Mouse (Mus musculus) cerebellum, adult 2 months (tissue): ENCODE measurements around the gene Nid2. TPM values are rescaled to one million over a fixed set of nuclear protein-coding genes. Genes with fewer than 3 reads are reported as not detected.
A peak's percentile ranks its signal among the peaks of the same experiment; 100 is the strongest.

Source experiments
- DNase-seq, 2 experiments: peaks; one replicate each; pipeline ENCODE4 v3.0.0; 2021
- H3K27ac ChIP-seq: fragments of 200-500 bp; 2 replicates; pipeline ENCODE4 v1.5.1; 2012; ENCODE audit warnings: low read length, control low read depth, inconsistent platforms; ENCODE audit not compliant: insufficient read depth
- H3K27me3 ChIP-seq: fragments of 200-500 bp; 2 replicates; pipeline ENCODE4 v1.6.1; 2012; ENCODE audit warnings: inconsistent platforms, mild to moderate bottlenecking, low read length, moderate library complexity; ENCODE audit not compliant: control insufficient read depth, insufficient read depth
- H3K4me1 ChIP-seq: fragments of 200-500 bp; 2 replicates; pipeline ENCODE4 v1.6.1; 2011; ENCODE audit warnings: low read length; ENCODE audit not compliant: control insufficient read depth, insufficient read depth
- H3K4me3 ChIP-seq: fragments of 200-500 bp; replicated peaks from 2 replicates; pipeline ENCODE3; 2011; ENCODE audit warnings: mild to moderate bottlenecking, low read depth, low read length, control low read depth; ENCODE audit not compliant: insufficient read depth
- CTCF ChIP-seq: fragments of 200-500 bp; IDR thresholded peaks from 2 replicates; pipeline ENCODE4 v1.5.1; 2011; ENCODE audit warnings: low read depth, mild to moderate bottlenecking, control low read depth, low read length, moderate library complexity, borderline replicate concordance; ENCODE audit not compliant: insufficient read depth
- POLR2A ChIP-seq: fragments of 200-500 bp; IDR thresholded peaks from 2 replicates; pipeline ENCODE4 v1.6.1; 2011; ENCODE audit warnings: low read length, control low read depth, borderline replicate concordance; ENCODE audit not compliant: insufficient read depth
- WGBS: fragments of 180-500 bp; shearing (Covaris S2); methylation state at CpG from one replicate; pipeline ENCODE4 v1.1.7; 2018; 5-methylcytosine and 5-hydroxymethylcytosine counted together
- polyA plus RNA-seq: library from polyadenylated mRNA; depleted of rRNA; stranded (reverse); fragments of >200 nt; gene quantifications from 2 replicates; pipeline ENCODE4 v1.2.3, GENCODE M21; 2012; rRNA removed

Gene Nid2
- 1.5 and 2.2 TPM in 2 replicates for polyA plus RNA-seq

DNA sequence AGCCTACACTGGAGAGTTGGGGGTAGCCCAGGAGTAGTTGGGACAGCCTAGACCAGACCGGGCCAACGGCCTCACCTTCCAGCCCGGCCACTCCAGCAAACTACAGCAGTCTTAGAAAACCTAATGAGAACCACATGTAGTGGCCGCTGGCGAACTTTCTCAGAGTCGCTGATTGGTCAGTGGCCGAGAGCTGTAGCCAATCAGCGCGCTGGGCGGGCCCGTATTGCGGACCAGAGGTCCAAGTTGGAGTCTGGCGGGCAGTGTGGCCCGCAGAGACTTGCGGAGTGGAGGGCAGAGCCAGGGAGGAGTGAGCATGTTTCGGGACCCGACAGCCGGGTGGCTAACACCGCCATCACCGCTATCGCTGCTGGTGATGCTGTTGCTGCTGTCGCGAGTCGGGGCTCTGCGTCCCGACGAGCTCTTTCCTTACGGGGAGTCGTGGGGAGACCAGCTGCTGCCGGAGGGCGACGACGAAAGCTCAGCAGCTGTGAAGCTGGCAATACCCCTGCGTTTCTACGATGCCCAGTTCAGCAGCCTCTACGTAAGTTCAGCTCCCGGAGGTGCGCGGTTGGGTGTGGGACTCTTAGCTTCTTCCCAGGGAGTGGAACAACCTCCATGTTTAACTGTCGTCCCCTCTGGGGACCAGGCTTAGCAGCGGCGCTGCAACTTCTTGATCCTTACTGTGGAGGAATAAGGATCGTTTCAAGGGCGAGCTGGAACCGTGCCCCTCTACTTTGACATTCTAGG lies at the start of gene Nid2:
Gene Nid2, plus strand, starts transcription at position 241 of the 747 bp plus-strand sequence.
- no peak within 1 kb of the TSS for H3K27ac ChIP-seq
- no peaks in the 10 kb centered on the region for H3K4me1 ChIP-seq
- under 1% methylated on average over 45 of the region's 45 CpGs for WGBS
- no peak for TF ChIP-seq CTCF
- no peak for TF ChIP-seq POLR2A
- peaks cover 2% of the 10 kb centered on the region; the same call in 1 of the 2 replicates for H3K27me3 ChIP-seq
- peak within 1 kb of the TSS; percentile 23 for H3K4me3 ChIP-seq
- peak; percentile 20 to 25 for DNase-seq

GRCm38 (mm10) chr14:19701546-19701945 lies 49.5 kb upstream of the Nid2 start:
- no peaks in the 10 kb centered on the region for H3K27me3 ChIP-seq
- TF ChIP-seq POLR2A: no peak

DNA sequence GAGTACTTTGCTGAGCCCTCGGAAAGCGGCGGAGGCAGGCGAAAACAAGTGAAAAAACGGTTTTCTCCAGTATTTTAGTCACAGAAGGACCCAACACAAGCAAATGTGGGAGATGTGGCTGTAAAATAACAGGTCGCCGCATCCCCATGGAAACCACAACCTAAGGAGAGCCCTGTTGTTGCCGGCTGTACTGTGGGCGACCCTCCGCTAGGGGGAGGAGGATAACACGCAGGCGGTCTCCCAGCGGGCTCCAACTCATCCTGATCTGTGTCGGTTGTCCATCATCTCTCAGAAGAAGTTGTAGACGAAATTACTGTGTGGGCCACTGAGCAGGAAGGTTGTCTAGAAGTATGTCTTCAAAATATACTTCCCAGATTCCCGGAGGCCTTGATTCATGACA lies 45.4 kb upstream of the Nid2 start:
- TF ChIP-seq CTCF (peak; percentile 52; the same call in 1 of the 2 replicates), POLR2A (no peak)
- 7% methylated on average over 16 of the region's 16 CpGs for WGBS
- Histone ChIP-seq H3K4me3 (no peak overlapping the region), H3K27me3 (no peaks in the 10 kb centered on the region), H3K27ac (no peak overlapping the region), H3K4me1 (no peaks in the 10 kb centered on the region)
- peak; percentile 42 to 46 for DNase-seq

More at GRCm38 (mm10) chr14:19701546-19701945, 49.5 kb upstream of the Nid2 start:
- DNase-seq: no peak
- Histone ChIP-seq H3K4me1 (no peaks in the 10 kb centered on the region), H3K27ac (no peak overlapping the region), H3K4me3 (no peak overlapping the region)

DNA sequence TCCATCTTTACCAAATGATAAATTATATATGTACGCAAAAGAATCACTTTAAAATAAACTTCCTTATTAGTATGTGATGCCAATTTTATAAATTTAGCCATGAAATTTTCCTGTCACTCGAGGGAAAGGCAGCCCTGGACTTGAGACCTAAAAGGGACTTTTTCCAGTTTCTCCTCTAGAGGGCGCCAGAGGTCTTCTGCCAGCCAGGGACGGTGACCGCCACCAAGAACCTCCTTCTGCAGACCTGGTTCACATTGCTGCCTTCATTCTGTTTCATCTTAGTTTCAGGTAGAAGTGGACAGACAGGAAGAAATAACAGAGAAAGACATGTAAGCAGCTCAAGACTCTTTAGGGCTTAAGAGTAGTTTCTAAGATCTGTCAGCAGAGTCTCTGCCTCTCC lies 44.6 kb upstream of the Nid2 start:
- DNase-seq: peak; percentile 43 to 48
- 2% methylated on average over 5 of the region's 5 CpGs for WGBS
- Histone ChIP-seq H3K27ac (no peak overlapping the region), H3K4me3 (no peak overlapping the region), H3K27me3 (no peaks in the 10 kb centered on the region), H3K4me1 (no peaks in the 10 kb centered on the region)
- peak; percentile 86 for TF ChIP-seq CTCF
- no peak for TF ChIP-seq POLR2A

DNA sequence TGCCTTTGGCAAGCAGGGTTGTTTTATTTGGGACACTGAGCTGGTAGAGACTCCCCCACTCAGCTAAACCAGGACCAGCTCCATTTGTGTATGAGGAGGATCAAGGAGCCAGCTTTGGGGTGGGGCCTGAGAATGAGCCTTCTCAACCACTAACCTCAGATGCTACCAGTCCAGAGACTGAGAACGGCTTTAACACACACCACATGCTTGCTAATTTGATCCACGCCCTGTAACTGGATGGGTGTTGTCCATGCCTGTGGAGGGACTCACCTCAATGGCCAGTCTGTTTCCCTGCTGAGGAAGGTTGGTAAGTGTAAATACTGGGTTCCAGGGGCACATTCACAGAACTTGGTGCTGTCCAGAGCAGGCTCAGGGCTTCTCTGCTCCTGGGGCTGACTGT lies 44.1 kb upstream of the Nid2 start:
- no peak for TF ChIP-seq POLR2A
- no peak for TF ChIP-seq CTCF
- H3K4me3 ChIP-seq: no peak overlapping the region
- WGBS: 78% methylated on average over 2 of the region's 2 CpGs
- H3K27ac ChIP-seq: no peak overlapping the region
- no peaks in the 10 kb centered on the region for H3K4me1 ChIP-seq
- DNase-seq: no peak
- H3K27me3 ChIP-seq: no peaks in the 10 kb centered on the region

GRCm38 (mm10) chr14:19707721-19708507 lies 43.2 kb upstream of the Nid2 start:
- no peak for TF ChIP-seq POLR2A
- TF ChIP-seq CTCF: no peak
- H3K27ac ChIP-seq: no peak overlapping the region
- H3K4me1 ChIP-seq: no peaks in the 10 kb centered on the region
- DNase-seq: no peak
- 72% methylated on average over 11 of the region's 11 CpGs for WGBS
- no peak overlapping the region for H3K4me3 ChIP-seq
- H3K27me3 ChIP-seq: no peaks in the 10 kb centered on the region

- 18% methylated on average over 9 of the region's 9 CpGs for WGBS
- Histone ChIP-seq H3K4me3 (no peak overlapping the region), H3K27ac (no peak overlapping the region), H3K27me3 (no peaks in the 10 kb centered on the region), H3K4me1 (no peaks in the 10 kb centered on the region)
- DNase-seq: no peak
- TF ChIP-seq POLR2A (no peak), CTCF (no peak)
Measured at GRCm38 (mm10) chr14:19709161-19709560, 41.9 kb upstream of the Nid2 start.

DNA sequence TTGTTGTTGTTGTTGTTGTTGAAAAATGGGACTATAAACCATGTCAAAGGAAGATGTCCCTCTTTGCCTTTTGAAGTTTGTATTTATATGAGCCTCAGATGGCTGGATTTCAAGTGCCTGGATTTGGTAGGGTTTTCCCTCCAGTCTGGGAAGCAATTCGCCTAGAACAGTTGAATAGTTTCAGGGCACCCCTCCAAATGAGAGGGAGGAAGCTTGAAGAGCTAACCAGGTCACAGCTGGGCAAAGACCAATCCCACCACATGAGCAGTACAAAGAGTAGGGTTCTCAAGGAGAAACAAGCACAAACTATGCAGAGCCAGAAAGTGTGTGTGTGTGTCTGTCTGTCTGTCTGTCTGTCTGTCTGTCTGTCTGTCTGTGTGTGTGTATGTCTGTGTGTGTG lies 39.3 kb upstream of the Nid2 start:
- DNase-seq: peak in 1 of 2 experiments; percentile 9
- Histone ChIP-seq H3K4me3 (no peak overlapping the region), H3K27me3 (no peaks in the 10 kb centered on the region), H3K4me1 (no peaks in the 10 kb centered on the region), H3K27ac (no peak overlapping the region)
- no peak for TF ChIP-seq CTCF
- no peak for TF ChIP-seq POLR2A
- WGBS: 3% methylated on average over 1 of the region's 1 CpGs
